Mouse (Mus musculus) right cerebral cortex, adult 18-20 months (tissue): ENCODE results near the gene Eral1.

ENCODE experiments used
- DNase-seq: peaks from one replicate; pipeline ENCODE4 v3.0.0; 2022; ENCODE audit warnings: mixed read lengths

Eral1 gene

DNA sequence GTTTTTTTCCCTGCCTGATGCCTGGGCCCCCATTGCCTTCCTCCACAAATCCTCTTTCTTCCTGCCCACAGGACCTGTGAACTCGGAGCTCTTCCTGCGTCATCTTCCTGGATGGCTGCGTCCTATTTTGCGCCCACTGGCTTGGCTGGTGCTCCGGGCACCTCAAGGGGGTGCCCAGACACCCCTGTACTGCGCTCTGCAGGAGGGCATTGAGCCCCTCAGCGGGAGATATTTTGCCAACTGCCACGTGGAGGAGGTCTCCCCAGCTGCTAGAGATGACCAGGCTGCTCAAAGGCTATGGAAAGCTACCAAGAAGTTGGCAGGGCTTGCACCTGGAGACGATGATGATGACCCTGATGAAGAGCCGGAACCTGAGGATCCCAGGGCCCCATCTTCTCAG is 43.4 kb downstream of the Eral1 start:
- DNase-seq = no peak

DNA sequence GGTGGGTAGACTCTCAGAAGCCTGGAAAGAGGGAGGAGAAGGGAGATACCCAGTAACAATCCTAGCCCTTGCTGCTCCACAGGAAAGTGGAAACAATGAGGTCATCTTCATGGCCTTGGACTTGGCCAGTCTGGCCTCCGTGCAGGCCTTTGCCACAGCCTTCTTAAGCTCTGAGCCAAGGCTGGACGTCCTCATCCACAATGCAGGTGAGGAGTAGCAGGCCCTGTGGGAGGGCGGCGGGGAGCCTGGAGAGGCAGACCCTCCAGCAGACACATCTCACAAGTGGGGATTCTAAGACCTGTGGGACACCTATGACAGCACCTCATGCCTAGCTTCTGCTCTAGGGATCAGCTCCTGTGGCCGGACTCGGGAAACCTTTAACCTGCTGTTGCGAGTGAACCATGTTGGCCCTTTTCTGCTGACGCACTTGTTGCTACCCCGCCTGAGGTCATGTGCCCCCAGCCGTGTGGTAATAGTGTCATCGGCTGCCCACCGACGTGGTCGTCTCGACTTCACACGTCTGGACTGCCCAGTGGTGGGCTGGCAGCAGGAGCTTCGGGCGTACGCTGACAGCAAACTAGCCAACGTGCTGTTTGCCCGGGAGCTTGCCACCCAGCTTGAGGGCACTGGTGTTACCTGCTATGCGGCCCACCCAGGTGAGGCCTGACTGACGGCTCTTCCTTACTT is 46.1 kb downstream of the Eral1 start:
- no peak for DNase-seq

DNA sequence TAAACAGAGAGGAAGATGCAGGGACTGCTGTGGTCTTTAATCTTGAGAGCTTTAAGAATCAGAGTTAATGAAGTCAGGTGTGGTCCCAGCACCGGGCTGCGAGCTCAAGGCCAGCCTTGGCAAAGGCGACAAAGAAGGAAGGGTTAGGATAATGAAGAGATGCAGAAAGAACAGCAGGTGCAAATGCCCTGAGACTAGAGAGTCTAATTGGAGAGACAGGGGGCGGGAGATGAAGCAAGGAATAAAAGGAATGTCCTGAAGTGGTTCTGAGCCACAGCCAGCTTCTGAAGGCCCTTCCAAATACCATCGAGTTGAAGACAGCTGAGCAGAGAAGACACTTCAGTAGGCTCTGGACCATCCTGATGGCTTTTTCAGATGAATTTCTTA is 47.4 kb downstream of the Eral1 start:
- no peak for DNase-seq

DNA sequence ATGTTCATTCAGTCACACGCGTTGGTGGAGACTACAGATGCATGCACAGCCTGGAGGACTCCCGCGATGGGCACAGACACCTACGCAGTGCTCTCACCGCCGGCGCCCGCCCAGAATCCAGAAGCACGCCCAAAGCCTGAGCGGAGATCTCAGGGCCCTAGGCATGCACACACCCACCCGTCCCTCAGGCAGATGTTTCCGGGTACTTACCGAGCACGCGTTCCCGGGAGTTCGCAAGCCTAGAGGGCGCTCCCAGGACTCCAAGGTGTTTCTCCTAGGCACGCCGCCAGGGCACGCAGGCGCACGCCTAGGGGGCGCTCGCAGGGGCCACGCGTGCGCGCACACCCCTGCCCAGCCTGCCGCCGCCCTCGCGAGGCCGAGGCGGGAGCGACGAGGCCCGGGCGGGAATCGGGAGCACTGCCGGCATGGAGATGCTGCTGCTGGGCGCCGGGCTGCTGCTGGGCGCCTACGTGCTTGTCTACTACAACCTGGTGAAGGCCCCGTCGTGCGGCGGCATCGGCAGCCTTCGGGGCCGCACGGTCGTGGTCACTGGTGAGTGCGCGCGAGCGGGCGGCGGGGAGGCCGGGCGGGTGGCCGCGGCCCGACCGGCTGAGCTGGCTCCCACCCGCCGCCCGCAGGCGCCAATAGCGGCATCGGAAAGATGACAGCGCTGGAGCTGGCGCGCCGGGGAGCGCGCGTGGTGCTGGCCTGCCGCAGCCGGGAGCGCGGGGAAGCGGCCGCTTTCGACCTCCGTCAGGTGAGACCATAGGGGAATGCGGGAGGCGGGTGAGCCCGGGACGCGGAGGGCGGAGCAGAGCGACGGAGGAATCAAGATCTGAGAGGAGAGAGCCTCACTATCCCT is 48.0 kb downstream of the Eral1 start, which contains the start of gene Dhrs13:
Gene Dhrs13 (plus strand): TSS at position 334 of the 862 bp plus-strand sequence.
- peak; percentile 92 for DNase-seq

DNA sequence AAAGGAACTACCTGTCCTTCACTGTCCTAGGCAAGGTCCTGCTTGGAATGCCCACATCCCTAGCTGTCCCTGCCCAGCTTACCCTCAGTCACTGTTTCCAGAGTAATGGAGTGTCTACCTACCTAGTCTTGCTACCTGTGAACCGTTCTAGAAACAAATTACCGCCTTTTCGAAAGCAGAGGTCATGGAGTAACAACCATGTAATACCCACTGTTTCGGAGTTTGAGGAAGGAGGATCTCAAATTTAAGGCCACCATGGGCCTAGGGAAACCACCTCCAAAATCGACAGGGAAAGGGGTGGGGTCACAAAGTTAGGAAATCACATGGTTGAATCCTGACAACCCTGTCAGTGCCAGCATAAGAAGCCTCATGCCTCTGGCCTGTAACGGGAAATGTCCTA is 48.8 kb downstream of the Eral1 start:
- DNase-seq = no peak

DNA sequence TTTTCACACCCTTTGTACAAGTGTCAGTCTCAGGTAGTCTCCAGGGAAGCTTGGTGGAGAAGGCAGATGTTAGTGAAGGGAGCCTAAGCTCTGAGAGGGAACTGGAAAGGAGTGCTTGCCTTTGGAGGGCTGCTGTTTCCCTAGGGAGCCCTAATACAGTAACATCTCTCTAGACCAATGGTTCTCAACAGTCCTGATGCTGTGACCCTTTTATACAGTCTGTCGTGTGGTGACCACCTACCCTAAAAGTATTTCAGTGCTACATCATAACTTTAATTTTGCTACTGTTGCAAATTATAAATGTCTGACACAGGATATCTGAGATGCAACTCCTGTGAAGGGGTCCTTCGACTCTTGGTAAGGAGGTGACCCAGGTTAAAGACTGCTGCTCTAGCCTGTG is 49.6 kb downstream of the Eral1 start:
- DNase-seq = no peak

DNA sequence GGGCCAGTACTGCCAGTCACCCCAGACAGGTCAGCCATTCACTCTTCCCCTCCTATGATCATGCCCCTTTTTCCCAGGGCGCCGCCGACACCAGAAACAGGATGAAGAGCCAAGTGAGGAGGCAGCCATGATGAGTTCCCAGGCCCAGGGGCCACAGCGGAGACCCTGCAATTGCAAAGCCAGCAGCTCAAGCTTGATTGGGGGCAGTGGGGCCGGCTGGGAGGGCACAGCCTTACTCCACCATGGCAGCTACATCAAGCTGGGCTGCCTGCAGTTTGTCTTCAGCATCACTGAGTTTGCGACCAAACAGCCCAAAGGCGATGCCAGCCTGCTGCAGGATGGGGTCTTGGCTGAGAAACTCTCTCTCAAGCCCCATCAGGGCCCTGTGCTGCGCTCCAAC is 50.9 kb downstream of the Eral1 start:
- DNase-seq = no peak

DNA sequence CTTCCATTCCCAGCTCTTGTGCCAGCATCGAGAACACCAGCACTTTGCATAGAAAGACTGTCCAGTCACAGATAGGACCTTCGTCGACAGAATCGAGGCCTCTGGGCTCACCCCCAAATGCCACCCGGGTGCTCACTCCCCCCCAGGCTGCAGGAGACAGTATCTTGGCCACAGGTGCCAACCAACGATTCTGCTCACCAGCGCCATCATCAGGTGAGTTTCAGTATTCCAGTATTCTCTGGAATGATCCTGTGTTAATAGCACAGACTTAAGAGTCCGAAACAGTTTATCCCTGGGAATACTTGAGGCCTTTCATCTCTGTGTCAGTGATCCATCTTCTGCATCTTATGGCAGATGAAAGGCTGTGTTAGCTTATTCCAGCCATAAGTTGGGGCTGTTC is 56.6 kb downstream of the Eral1 start:
- no peak for DNase-seq
